Mouse (Mus musculus) adrenal gland, postnatal 14 days (tissue): ENCODE results near the gene Gng8. TPM values are rescaled to one million over a fixed set of nuclear protein-coding genes. Genes with fewer than 3 reads are reported as not detected.

Experiments used
- DNase-seq: peaks from one replicate; pipeline ENCODE4 v3.0.0; 2021; ENCODE audit warnings: mixed read lengths
- total RNA-seq: library from RNA; stranded (reverse); gene quantifications from 2 replicates; pipeline ENCODE4 v1.2.3, GENCODE M21; 2021

The Gng8 gene
- total RNA-seq, 1 experiment from 2014 or later: 0.59 TPM

GRCm38 (mm10) chr7:16924037-16924834, 32.6 kb downstream of the Gng8 start, which contains the start of gene Calm3:
TSS of gene Calm3 (minus strand) at chr7:16924114.
- peak; percentile 100 for DNase-seq

GRCm38 (mm10) chr7:16928341-16928740, 36.8 kb downstream of the Gng8 start:
- DNase-seq: no peak

DNA sequence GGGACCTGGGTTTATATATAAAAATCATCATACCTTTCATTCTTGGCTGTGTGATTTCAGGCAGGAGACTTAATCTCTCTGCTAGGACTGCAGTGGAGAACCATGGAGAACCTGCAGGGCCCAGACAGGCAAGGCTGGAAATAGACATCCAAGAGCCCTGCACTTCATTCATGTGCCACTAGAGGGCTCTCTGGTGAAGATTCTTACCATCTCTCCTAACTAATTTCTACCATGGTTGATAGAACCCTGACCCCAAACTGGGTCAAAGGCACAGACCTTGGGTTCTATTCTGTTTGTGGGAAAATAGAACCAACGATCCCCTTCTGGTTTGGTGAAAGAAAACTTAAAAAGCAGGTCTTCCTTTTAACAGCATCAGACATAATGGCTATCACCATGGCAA, 39.3 kb downstream of the Gng8 start:
- DNase-seq: peak; percentile 70

GRCm38 (mm10) chr7:16931968-16932627, 40.5 kb downstream of the Gng8 start:
- DNase-seq: peak; percentile 88

DNA sequence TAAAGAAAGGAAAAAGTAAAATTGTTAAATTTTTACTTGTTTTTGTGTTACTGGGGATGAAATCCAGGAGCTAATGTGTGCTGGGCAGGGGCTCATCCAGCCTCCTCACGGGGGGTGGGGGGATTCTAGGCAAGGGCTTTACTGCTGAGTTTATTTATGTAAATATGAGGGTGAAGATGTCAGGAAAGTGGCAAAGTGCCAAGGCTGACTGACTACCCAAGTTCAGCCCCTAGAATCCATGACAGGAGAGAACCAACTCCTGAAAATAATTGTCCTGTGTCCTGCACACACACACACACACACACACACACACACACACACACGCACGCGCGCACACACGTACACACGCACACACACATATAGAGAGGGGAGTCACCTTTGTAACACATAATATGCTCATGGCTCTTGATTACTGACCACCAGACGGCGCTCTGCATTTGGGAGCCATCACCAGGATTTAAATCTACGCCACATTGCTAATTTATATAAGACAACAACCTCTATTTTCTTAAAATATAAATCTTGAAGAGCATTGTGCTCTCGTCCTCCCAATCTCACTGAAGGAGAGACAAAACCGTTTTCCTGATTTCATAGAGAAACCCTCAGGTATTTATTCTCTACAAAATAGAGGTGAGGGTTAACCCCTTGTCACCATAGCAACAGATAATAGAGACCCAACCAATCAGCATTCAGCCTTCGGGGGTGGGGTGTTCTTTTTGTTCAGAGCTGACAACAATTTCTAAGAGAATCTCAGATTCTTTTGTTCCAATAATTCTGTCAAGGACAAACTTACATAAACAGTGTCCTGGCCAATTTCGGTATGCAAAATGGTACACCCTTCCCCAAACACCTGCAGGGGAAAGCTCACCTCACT, 41.4 kb downstream of the Gng8 start:
- peak; percentile 73 for DNase-seq

DNA sequence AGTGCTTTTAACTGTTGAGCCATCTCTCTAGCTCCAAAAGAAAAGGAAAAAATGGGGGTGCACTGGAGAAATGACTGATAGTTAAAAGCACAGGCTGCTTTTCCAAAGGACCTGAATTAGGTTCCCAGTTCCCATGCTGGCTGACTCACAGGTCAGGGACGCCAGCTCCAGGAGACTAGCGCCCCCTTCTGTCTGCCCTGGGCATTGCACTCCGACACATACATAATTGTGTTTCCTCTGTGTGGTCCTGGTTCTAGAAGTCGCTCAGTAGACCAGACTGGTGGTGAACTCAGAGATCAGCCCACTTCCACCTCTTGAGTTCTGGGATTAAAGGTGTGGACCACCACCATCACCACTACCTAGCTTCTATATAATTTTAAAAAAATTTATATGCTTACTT, 45.7 kb downstream of the Gng8 start:
- peak; percentile 35 for DNase-seq

GRCm38 (mm10) chr7:16938117-16938791, 46.7 kb downstream of the Gng8 start:
- DNase-seq: no peak

DNA sequence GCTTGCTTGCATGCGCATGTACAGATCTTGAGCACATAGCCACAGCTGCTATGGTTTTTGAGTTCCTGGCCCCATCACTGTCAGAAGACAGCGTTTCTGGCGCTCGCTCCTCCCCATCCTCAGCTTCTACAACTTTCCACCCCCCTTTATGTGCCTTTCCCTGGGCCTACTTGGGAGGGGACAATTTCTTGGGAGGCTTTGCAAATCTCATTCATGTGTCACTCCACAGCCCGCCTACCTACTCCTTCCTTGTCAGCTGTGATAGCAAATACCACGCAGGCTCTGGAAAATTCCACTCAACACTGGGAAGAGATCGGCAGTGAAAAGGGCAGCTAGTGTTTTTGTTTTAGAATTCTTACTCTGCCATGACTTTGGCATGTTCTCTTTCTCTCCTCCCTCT, 48.7 kb downstream of the Gng8 start:
- DNase-seq: peak; percentile 63

- no peak for DNase-seq
These were observed 51.3 kb downstream of the Gng8 start for GRCm38 (mm10) chr7:16942861-16943260.

- peak; percentile 93 for DNase-seq
These were observed 52.6 kb downstream of the Gng8 start, which contains the start of gene Pnmal2 for GRCm38 (mm10) chr7:16944061-16944807. TSS of gene Pnmal2 (plus strand) at chr7:16944682.

DNA sequence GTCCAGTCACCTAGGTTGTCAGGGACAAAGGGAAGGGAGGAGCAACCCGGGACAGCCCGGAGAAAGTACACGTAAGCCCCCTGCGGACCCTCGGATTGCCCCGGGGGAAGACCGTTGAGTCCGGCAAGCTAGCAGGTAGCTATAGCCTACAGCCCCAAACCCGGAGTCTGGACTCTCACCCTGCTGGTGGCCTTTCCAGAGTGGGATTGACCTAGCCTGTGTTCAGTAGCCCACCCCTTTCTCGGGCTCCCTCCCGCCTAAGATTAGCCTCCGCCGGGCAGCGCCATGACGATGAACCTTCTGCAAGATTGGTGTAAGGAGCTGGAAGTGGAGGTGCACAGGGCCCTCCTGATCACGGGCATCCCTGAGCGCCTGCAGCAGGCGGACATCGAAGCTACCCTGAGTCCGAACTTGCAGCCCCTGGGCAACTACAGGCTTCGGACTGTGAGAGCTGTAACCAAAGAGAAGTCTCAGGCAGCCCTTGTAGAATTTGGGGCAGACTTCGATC, 53.3 kb downstream of the Gng8 start:
- DNase-seq: no peak

Other genes with a start within 250 kb of the Gng8 start
- gene Ceacam15, start 216.1 kb upstream of the Gng8 start, total RNA-seq: not detected in 2 replicates
- not detected in 2 replicates for gene Ceacam9, start 169.9 kb upstream of the Gng8 start, total RNA-seq
- 130 and 147 TPM in 2 replicates for gene Ap2s1, start 153.4 kb upstream of the Gng8 start, total RNA-seq
- 120 and 160 TPM in 2 replicates for gene Slc1a5, start 110.4 kb upstream of the Gng8 start, total RNA-seq
- 71.1 and 71.7 TPM in 2 replicates for gene Strn4, start 75.9 kb upstream of the Gng8 start, total RNA-seq
- 23.8 and 25.1 TPM in 2 replicates for gene Fkrp, start 75.1 kb upstream of the Gng8 start, total RNA-seq
- gene Prkd2, start 48.9 kb upstream of the Gng8 start, total RNA-seq: 25.0 and 35.4 TPM in 2 replicates
- 2.6 and 4.1 TPM in 2 replicates for gene Dact3, start 16.5 kb upstream of the Gng8 start, total RNA-seq
- gene Ptgir, start 14.7 kb downstream of the Gng8 start, total RNA-seq: 1.2 and 2.6 TPM in 2 replicates
- gene Calm3, start 32.3 kb downstream of the Gng8 start, total RNA-seq: 222 and 231 TPM in 2 replicates
- 24.6 and 27.2 TPM in 2 replicates for gene Pnmal2, start 52.9 kb downstream of the Gng8 start, total RNA-seq
- gene Pnmal1, start 67.9 kb downstream of the Gng8 start, total RNA-seq: 4.6 and 5.6 TPM in 2 replicates
- 1.3 and 1.6 TPM in 2 replicates for gene Gm42372, start 91.3 kb downstream of the Gng8 start, total RNA-seq
- 18.4 and 20.9 TPM in 2 replicates for gene Ccdc8, start 100.9 kb downstream of the Gng8 start, total RNA-seq
- 90.9 and 93.2 TPM in 2 replicates for gene Ppp5c, start 136.1 kb downstream of the Gng8 start, total RNA-seq
- 5.3 and 7.8 TPM in 2 replicates for gene Hif3a, start 170.6 kb downstream of the Gng8 start, total RNA-seq
- 0.23 and 0.33 TPM in 2 replicates for gene Psg16, start 182.3 kb downstream of the Gng8 start, total RNA-seq